ENCODE assay signal across 8 mouse cellular contexts in the genomic region with DNA sequence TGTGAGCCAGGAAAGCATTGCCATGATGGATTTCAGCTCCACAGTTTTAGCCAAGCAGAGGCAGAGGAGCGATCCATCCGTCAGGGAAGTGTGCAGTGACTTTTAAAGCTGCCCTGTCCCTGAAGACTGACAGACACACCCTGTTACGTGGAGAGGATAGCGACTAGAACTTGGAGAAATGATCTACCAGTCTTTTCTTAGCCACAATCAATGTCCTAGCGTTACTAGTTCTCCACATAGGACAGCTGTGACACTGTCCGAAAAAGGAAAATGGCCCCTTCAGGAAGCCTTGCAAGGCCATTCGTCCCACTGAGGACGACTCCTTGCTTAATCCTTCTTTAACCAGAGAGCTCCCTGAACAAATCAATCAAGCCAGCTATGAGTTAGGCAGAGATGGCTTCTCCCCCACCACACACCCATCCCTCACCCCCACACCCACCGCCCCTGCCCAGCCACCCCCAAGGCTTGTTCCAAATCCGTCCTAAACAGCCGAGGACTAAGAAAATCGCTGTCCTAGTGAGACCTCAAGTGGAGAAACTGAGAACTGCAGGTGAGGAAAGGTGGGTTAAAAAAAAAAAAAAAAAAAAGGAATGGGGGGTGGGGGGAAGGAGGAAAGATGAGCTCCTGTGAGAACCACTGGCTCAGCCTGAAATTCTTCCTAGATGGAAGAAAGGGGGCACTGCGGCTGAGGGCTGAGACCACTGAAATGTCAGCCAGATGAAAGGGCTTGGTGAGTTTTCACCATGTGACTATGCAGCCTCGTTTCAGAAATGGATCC.
A peak's percentile ranks its signal among the peaks of the same experiment; 100 is the strongest.
DNase-seq lines count a peak whose midpoint lies in the region; ATAC-seq and TF ChIP-seq lines count a peak whose summit lies in the region.

No protein-coding gene starts in this region.

- H3K9me3 ChIP-seq in limb, embryonic 14.5 days (ENCODE audit: control insufficient read depth, low read length) = no peaks in the 10 kb centered on the region

- peak; percentile 81 for ATAC-seq in limb, embryonic 14.5 days (ENCODE audit: low FRiP score, low read depth)

- 19% methylated on average over 14 of the region's 14 CpGs for WGBS in limb, embryonic 14.5 days

- DNase-seq in urinary bladder, postnatal 25 days (ENCODE audit: low spot score) = peak; percentile 28
- no peak for DNase-seq in urinary bladder, postnatal 4 days (ENCODE audit: low spot score in 2 of 2)
- DNase-seq in cerebellum, adult 9-10 months = peak; percentile 42
- peak; percentile 53 to 54 for DNase-seq in frontal cortex, postnatal 36 days (ENCODE audit: low spot score in 2 of 2)
- DNase-seq in induced T-regulatory cell, adult 2 months (ENCODE audit: low read depth) = peak; percentile 66
- DNase-seq in limb, embryonic 14.5 days (ENCODE audit: low spot score) = peak; percentile 79
- peak; percentile 61 for DNase-seq in naive thymus-derived CD4-positive, alpha-beta T cell, adult 2 months (ENCODE audit: low read depth)
- peak; percentile 32 for DNase-seq in thymus, postnatal 14 days

- H3K27me3 ChIP-seq in limb, embryonic 14.5 days (ENCODE audit: control insufficient read depth, insufficient read depth, low read length) = no peaks in the 10 kb centered on the region

- no peak for TF ChIP-seq POLR2A in limb, embryonic 14.5 days (IDR thresholded peaks at IDR 0.05; ENCODE audit: borderline replicate concordance, extremely low read depth, insufficient read depth, insufficient read length)

- H3K4me3 ChIP-seq in limb, embryonic 14.5 days (replicated peaks; ENCODE audit: low read length) = peak overlapping the region; percentile 20

- H3K4me1 ChIP-seq in limb, embryonic 14.5 days (ENCODE audit: control insufficient read depth, insufficient read depth, low read length) = no peaks in the 10 kb centered on the region

- no peaks in the 10 kb centered on the region for H3K36me3 ChIP-seq in limb, embryonic 14.5 days (ENCODE audit: control insufficient read depth, insufficient read depth, low read length)

- no peak overlapping the region for H3K9ac ChIP-seq in limb, embryonic 14.5 days (ENCODE audit: low read depth, low read length, severe bottlenecking)

- H3K27ac ChIP-seq in limb, embryonic 14.5 days (replicated peaks; ENCODE audit: low read depth, low read length) = no peak overlapping the region

- peak overlapping the region; percentile 42 for H3K4me2 ChIP-seq in limb, embryonic 14.5 days (replicated peaks; ENCODE audit: low read depth, low read length, severe bottlenecking)

Comparison
In these comparisons a context has a peak if more than half of its experiments do, and no peak if none do; other contexts are left out.
1. DNase-seq: peak in urinary bladder, postnatal 25 days (single experiment), cerebellum, adult 9-10 months (single experiment), frontal cortex, postnatal 36 days (2 of 2), induced T-regulatory cell, adult 2 months (single experiment), limb, embryonic 14.5 days (single experiment), naive thymus-derived CD4-positive, alpha-beta T cell, adult 2 months (single experiment) and thymus, postnatal 14 days (single experiment); none in urinary bladder, postnatal 4 days (0 of 2).